Mouse (Mus musculus) limb, embryonic 11.5 days (tissue): ENCODE measurements around the gene Homez. TPM values are rescaled to one million over a fixed set of nuclear protein-coding genes. Genes with fewer than 3 reads are reported as not detected.

ENCODE experiments used
- ATAC-seq: fragments of 200-750 bp; cut with Nextera tagmentation; 2 replicates; pipeline ENCODE4 v1.8.0; 2017; ENCODE audit warnings: low read depth; ENCODE audit not compliant: insufficient number of reproducible peaks, low FRiP score, low TSS enrichment
- DNase-seq: peaks from one replicate; pipeline ENCODE4 v3.0.0-alpha.2; 2015; ENCODE audit warnings: low spot score
- H3K27ac ChIP-seq: fragments of 300-500 bp; sonication (generic); replicated peaks from 2 replicates; pipeline ENCODE4 v1.5.1; 2014; ENCODE audit warnings: low read depth, mild to moderate bottlenecking, low read length
- H3K27me3 ChIP-seq: fragments of 300-500 bp; sonication (generic); 2 replicates; pipeline ENCODE4 v1.6.1; 2014; ENCODE audit warnings: mild to moderate bottlenecking, low read length, mixed read lengths; ENCODE audit not compliant: control insufficient read depth, insufficient read depth
- H3K36me3 ChIP-seq: fragments of 300-500 bp; sonication (generic); 2 replicates; pipeline ENCODE4 v1.6.1; 2014; ENCODE audit warnings: mild to moderate bottlenecking, low read length, moderate library complexity, mixed read lengths; ENCODE audit not compliant: control insufficient read depth, insufficient read depth
- H3K4me1 ChIP-seq: fragments of 300-500 bp; sonication (generic); 2 replicates; pipeline ENCODE4 v1.6.1; 2014; ENCODE audit warnings: low read length, mixed read lengths; ENCODE audit not compliant: control insufficient read depth, insufficient read depth
- H3K4me2 ChIP-seq: fragments of 300-500 bp; sonication (generic); 2 replicates; pipeline ENCODE4 v1.6.1; 2014; ENCODE audit warnings: low read depth, mild to moderate bottlenecking, moderate library complexity; ENCODE audit not compliant: severe bottlenecking
- H3K4me3 ChIP-seq: fragments of 300-500 bp; sonication (generic); 2 replicates; pipeline ENCODE4 v1.5.1; 2014; ENCODE audit warnings: low read depth, low read length
- H3K9ac ChIP-seq: fragments of 300-500 bp; sonication (generic); 2 replicates; pipeline ENCODE4 v1.6.1; 2014; ENCODE audit warnings: mild to moderate bottlenecking, low read length
- H3K9me3 ChIP-seq: fragments of 300-500 bp; sonication (generic); 2 replicates; pipeline ENCODE4 v1.6.1; 2016; ENCODE audit warnings: low read length; ENCODE audit not compliant: control insufficient read depth
- WGBS: fragments of 180-500 bp; shearing (Covaris S2); extraction: QIAGEN DNeasy Blood & Tissue Kit; methylation state at CpG from one replicate; pipeline ENCODE4 v1.1.7; 2014; 5-methylcytosine and 5-hydroxymethylcytosine counted together
- polyA plus RNA-seq: library from polyadenylated mRNA; unstranded; fragments of >200 nt; fragmentation: Nextera tagmentation; extraction: Ambion mirVana; gene quantifications from 2 replicates; pipeline ENCODE4 v1.2.1, GENCODE M21; 2014

The Homez gene
- polyA plus RNA-seq, result 12.8 and 17.7 TPM in 2 replicates

- no peaks in the 10 kb centered on the region for H3K9me3 ChIP-seq
- H3K36me3 ChIP-seq, result no peaks in the 10 kb centered on the region
- DNase-seq (no peak), ATAC-seq (no peak)
- H3K27ac ChIP-seq, result no peak within 1 kb of the TSS
- H3K4me2 ChIP-seq, result no peak within 1 kb of the TSS
- WGBS, result 90% methylated on average over 5 of the region's 5 CpGs
- H3K27me3 ChIP-seq, result peaks cover 5% of the 10 kb centered on the region; the same call in 1 of the 2 replicates
- no peak within 1 kb of the TSS for H3K4me3 ChIP-seq
- H3K9ac ChIP-seq, result no peak within 1 kb of the TSS
- H3K4me1 ChIP-seq, result peaks cover 2% of the 10 kb centered on the region
Measured at GRCm38 (mm10) chr14:54870861-54871260, at the start of gene Homez. Gene Homez, minus strand, starts transcription at chr14:54870961.

- H3K9me3 ChIP-seq, result peaks cover 10% of the 10 kb centered on the region; the same call in 1 of the 2 replicates
- no peak overlapping the region for H3K4me2 ChIP-seq
- no peaks in the 10 kb centered on the region for H3K27me3 ChIP-seq
- no peak for DNase-seq
- peaks cover 4% of the 10 kb centered on the region; the same call in 1 of the 2 replicates for H3K4me1 ChIP-seq
- H3K36me3 ChIP-seq, result peaks cover 23% of the 10 kb centered on the region
- no peak overlapping the region for H3K4me3 ChIP-seq
- no peak for ATAC-seq
- H3K9ac ChIP-seq, result no peak overlapping the region
- 91% methylated on average over 16 of the region's 16 CpGs for WGBS
- H3K27ac ChIP-seq, result no peak overlapping the region
Measured at GRCm38 (mm10) chr14:54920076-54920685, 49.4 kb upstream of the Homez start.

GRCm38 (mm10) chr14:54913343-54913742 lies 42.6 kb upstream of the Homez start:
- no peaks in the 10 kb centered on the region for H3K9me3 ChIP-seq
- H3K27ac ChIP-seq, result no peak overlapping the region; the same call in 1 of the 2 replicates
- DNase-seq (no peak), ATAC-seq (no peak)
- peaks cover 3% of the 10 kb centered on the region; the same call in 1 of the 2 replicates for H3K4me1 ChIP-seq
- WGBS, result 16% methylated on average over 10 of the region's 10 CpGs
- H3K27me3 ChIP-seq, result no peaks in the 10 kb centered on the region
- H3K9ac ChIP-seq, result peak overlapping the region; percentile 92
- peak overlapping the region; percentile 96 for H3K4me3 ChIP-seq
- H3K36me3 ChIP-seq, result peaks cover 11% of the 10 kb centered on the region
- H3K4me2 ChIP-seq, result peak overlapping the region; percentile 84

GRCm38 (mm10) chr14:54912886-54913285 lies 42.1 kb upstream of the Homez start, which contains the start of gene Slc22a17:
Gene Slc22a17, minus strand, starts transcription at chr14:54913132.
- no peaks in the 10 kb centered on the region for H3K9me3 ChIP-seq
- peak within 1 kb of the TSS; percentile 84 for H3K4me2 ChIP-seq
- DNase-seq (peak; percentile 86), ATAC-seq (peak; percentile 91)
- H3K4me1 ChIP-seq, result peaks cover 3% of the 10 kb centered on the region; the same call in 1 of the 2 replicates
- H3K4me3 ChIP-seq, result peak within 1 kb of the TSS; percentile 96
- peak within 1 kb of the TSS; percentile 92 for H3K9ac ChIP-seq
- H3K27ac ChIP-seq, result peak within 1 kb of the TSS; percentile 72
- no peaks in the 10 kb centered on the region for H3K27me3 ChIP-seq
- peaks cover 13% of the 10 kb centered on the region for H3K36me3 ChIP-seq
- WGBS, result under 1% methylated on average over 28 of the region's 28 CpGs

GRCm38 (mm10) chr14:54912109-54912850 lies 41.5 kb upstream of the Homez start:
- ATAC-seq, result peak; percentile 52
- peaks cover 11% of the 10 kb centered on the region for H3K36me3 ChIP-seq
- DNase-seq, result peak; percentile 44

GRCm38 (mm10) chr14:54908682-54909081 lies 37.9 kb upstream of the Homez start:
- DNase-seq (no peak), ATAC-seq (no peak)
- Histone ChIP-seq H3K4me3 (no peak overlapping the region), H3K36me3 (peaks cover 8% of the 10 kb centered on the region), H3K4me2 (no peak overlapping the region), H3K9me3 (no peaks in the 10 kb centered on the region), H3K4me1 (peaks cover 3% of the 10 kb centered on the region; the same call in 1 of the 2 replicates), H3K27ac (no peak overlapping the region), H3K27me3 (no peaks in the 10 kb centered on the region), H3K9ac (no peak overlapping the region)
- 81% methylated on average over 7 of the region's 7 CpGs for WGBS

More at GRCm38 (mm10) chr14:54912109-54912850, 41.5 kb upstream of the Homez start:
- WGBS, result 3% methylated on average over 50 of the region's 69 CpGs
- peak overlapping the region; percentile 92 for H3K9ac ChIP-seq
- H3K27me3 ChIP-seq, result no peaks in the 10 kb centered on the region
- no peaks in the 10 kb centered on the region for H3K9me3 ChIP-seq
- H3K27ac ChIP-seq, result peak overlapping the region; percentile 72
- peak overlapping the region; percentile 96 for H3K4me3 ChIP-seq
- peaks cover 3% of the 10 kb centered on the region; the same call in 1 of the 2 replicates for H3K4me1 ChIP-seq
- H3K4me2 ChIP-seq, result peak overlapping the region; percentile 84

GRCm38 (mm10) chr14:54903641-54904040 lies 32.9 kb upstream of the Homez start:
- 92% methylated on average over 4 of the region's 4 CpGs for WGBS
- ATAC-seq, result no peak
- no peak for DNase-seq
- no peaks in the 10 kb centered on the region for H3K9me3 ChIP-seq
- no peak overlapping the region for H3K27ac ChIP-seq
- H3K4me1 ChIP-seq, result no peaks in the 10 kb centered on the region
- no peak overlapping the region for H3K9ac ChIP-seq
- no peak overlapping the region for H3K4me3 ChIP-seq
- peaks cover 8% of the 10 kb centered on the region; the same call in 1 of the 2 replicates for H3K36me3 ChIP-seq
- no peaks in the 10 kb centered on the region for H3K27me3 ChIP-seq
- no peak overlapping the region for H3K4me2 ChIP-seq

- Histone ChIP-seq H3K9me3 (no peaks in the 10 kb centered on the region), H3K4me1 (no peaks in the 10 kb centered on the region; the same call in 1 of the 2 replicates), H3K27ac (no peak overlapping the region), H3K4me3 (no peak overlapping the region), H3K4me2 (no peak overlapping the region), H3K36me3 (peaks cover 18% of the 10 kb centered on the region), H3K9ac (no peak overlapping the region), H3K27me3 (no peaks in the 10 kb centered on the region)
- ATAC-seq (peak; percentile 36; the same call in 1 of the 2 replicates), DNase-seq (peak; percentile 80)
- WGBS, result 2% methylated on average over 3 of the region's 3 CpGs
Measured at GRCm38 (mm10) chr14:54900383-54900782, 29.6 kb upstream of the Homez start.
